Mouse (Mus musculus) intestine, embryonic 16.5 days (tissue): Measurements from ENCODE around the gene Cfap97d1. TPM values are rescaled to one million over a fixed set of nuclear protein-coding genes. Genes with fewer than 3 reads are reported as not detected.

Experiments used
- ATAC-seq: fragments of 200-750 bp; cut with Nextera tagmentation; 2 replicates; pipeline ENCODE4 v1.8.0; 2017; ENCODE audit warnings: moderate TSS enrichment, moderate library complexity
- H3K27ac ChIP-seq: fragments of 300-500 bp; sonication (generic); 2 replicates; pipeline ENCODE4 v1.5.1; 2014; ENCODE audit warnings: mild to moderate bottlenecking, low read length
- H3K27me3 ChIP-seq: fragments of 300-500 bp; sonication (generic); replicated peaks from 2 replicates; pipeline ENCODE4 v1.6.1; 2014; ENCODE audit warnings: low read length, control low read depth, mixed read lengths; ENCODE audit not compliant: control insufficient read depth, insufficient read depth
- H3K36me3 ChIP-seq: fragments of 300-500 bp; sonication (generic); 2 replicates; pipeline ENCODE4 v1.6.1; 2014; ENCODE audit warnings: low read length, control low read depth; ENCODE audit not compliant: control insufficient read depth, insufficient read depth
- H3K4me1 ChIP-seq: fragments of 300-500 bp; sonication (generic); 2 replicates; pipeline ENCODE4 v1.6.1; 2014; ENCODE audit warnings: low read length, control low read depth, mixed read lengths; ENCODE audit not compliant: control insufficient read depth, insufficient read depth
- H3K4me2 ChIP-seq: fragments of 300-500 bp; sonication (generic); 2 replicates; pipeline ENCODE4 v1.6.1; 2014; ENCODE audit warnings: low read depth, low read length, control low read depth
- H3K4me3 ChIP-seq: fragments of 300-500 bp; sonication (generic); 2 replicates; pipeline ENCODE4 v1.5.1; 2014; ENCODE audit warnings: mild to moderate bottlenecking, low read length
- H3K9ac ChIP-seq: fragments of 300-500 bp; sonication (generic); 2 replicates; pipeline ENCODE4 v1.6.1; 2014; ENCODE audit warnings: low read depth, low read length
- H3K9me3 ChIP-seq: fragments of 300-500 bp; sonication (generic); 2 replicates; pipeline ENCODE4 v1.6.1; 2016; ENCODE audit warnings: low read length, control low read depth; ENCODE audit not compliant: control insufficient read depth
- WGBS: fragments of 180-500 bp; shearing (Covaris S2); extraction: QIAGEN DNeasy Blood & Tissue Kit; methylation state at CpG from one replicate; pipeline ENCODE4 v1.1.7; 2014; 5-methylcytosine and 5-hydroxymethylcytosine counted together
- polyA plus RNA-seq: library from polyadenylated mRNA; unstranded; fragments of >200 nt; fragmentation: Nextera tagmentation; extraction: Ambion mirVana; gene quantifications from 2 replicates; pipeline ENCODE4 v1.2.1, GENCODE M21; 2015

Gene Cfap97d1
- polyA plus RNA-seq, 1 experiment from 2014 or later, result not detected

DNA sequence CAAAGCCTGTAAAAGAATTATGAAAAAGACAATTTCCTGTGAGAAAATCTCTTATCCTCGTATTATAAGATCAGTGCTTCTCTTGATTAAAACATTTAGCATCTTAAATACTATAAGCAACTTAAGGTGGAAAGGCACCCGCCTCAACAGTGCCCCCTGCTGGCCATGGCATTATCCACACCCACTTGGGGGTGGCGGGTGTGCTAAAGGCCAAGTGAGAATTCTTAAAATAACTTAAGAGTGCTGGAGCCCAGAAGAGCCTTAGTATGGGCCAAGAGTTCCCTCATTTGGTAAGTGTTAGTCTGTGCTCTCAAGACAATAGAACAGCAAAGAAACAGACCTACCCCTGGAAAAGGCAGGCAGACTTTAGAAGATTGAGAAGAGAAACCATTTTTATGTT is 12.7 kb upstream of the Cfap97d1 start:
- Histone ChIP-seq H3K27ac (no peak overlapping the region), H3K27me3 (peaks cover 10% of the 10 kb centered on the region; the same call in 1 of the 2 replicates), H3K4me3 (no peak overlapping the region), H3K36me3 (0 out of 2 replicates have a peak, but pooled peaks cover 4% of the 10 kb centered on the region), H3K4me2 (no peak overlapping the region), H3K9me3 (no peaks in the 10 kb centered on the region), H3K4me1 (0 out of 2 replicates have a peak, but pooled peaks cover 4% of the 10 kb centered on the region), H3K9ac (no peak overlapping the region)
- ATAC-seq, result no peak
- 45% methylated on average over 3 of the region's 3 CpGs for WGBS

DNA sequence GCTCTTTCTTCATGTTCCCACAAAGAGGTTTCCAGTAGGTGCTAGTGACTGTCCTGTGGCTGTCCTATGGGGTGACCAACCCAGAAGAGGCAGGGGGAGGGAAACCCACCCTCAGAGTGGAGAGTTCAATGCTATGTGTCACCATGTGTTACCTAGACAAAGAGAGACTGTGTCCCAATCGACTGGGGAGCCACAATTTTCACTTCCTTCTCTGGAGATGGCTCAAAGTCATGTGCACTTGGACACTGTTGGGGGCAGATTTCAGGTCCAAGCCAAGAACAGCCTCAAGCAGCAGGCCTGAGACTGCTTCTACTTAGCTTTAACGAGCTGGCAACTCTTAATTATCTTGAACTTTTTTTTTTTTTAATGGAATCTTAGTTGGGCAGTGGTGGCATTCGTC is 12.0 kb upstream of the Cfap97d1 start:
- WGBS, result 75% methylated on average over 3 of the region's 3 CpGs
- Histone ChIP-seq H3K9ac (no peak overlapping the region), H3K4me3 (no peak overlapping the region), H3K27me3 (0 out of 2 replicates have a peak, but pooled peaks cover 10% of the 10 kb centered on the region), H3K27ac (no peak overlapping the region), H3K4me2 (no peak overlapping the region), H3K9me3 (no peaks in the 10 kb centered on the region), H3K36me3 (0 out of 2 replicates have a peak, but pooled peaks cover 4% of the 10 kb centered on the region), H3K4me1 (0 out of 2 replicates have a peak, but pooled peaks cover 4% of the 10 kb centered on the region)
- ATAC-seq, result no peak

DNA sequence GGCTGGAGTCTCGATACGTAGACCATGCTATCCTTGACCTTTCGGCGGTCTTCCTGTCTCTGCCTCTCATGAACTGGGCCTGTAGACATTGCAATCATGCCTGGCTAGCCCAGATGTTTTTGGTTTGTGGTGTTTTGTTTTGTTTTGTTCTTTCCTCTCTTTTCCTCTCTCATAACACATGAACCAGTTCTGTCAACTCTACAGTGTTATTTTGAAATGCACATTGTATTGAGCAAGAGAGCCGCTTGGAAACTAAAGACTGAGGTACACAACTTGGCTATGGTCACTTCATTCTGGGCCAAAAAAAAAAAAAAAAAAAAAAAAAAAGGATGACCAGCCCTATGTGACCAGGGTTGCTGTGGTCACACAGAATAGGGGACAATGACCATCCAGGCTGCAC is 11.4 kb upstream of the Cfap97d1 start:
- no peak for ATAC-seq
- H3K4me3 ChIP-seq, result no peak overlapping the region
- 0 out of 2 replicates have a peak, but pooled peaks cover 6% of the 10 kb centered on the region for H3K27me3 ChIP-seq
- 86% methylated on average over 5 of the region's 5 CpGs for WGBS
- H3K4me2 ChIP-seq, result no peak overlapping the region
- no peak overlapping the region for H3K9ac ChIP-seq
- no peaks in the 10 kb centered on the region for H3K9me3 ChIP-seq
- no peak overlapping the region for H3K27ac ChIP-seq
- H3K4me1 ChIP-seq, result 0 out of 2 replicates have a peak, but pooled peaks cover 4% of the 10 kb centered on the region
- H3K36me3 ChIP-seq, result 0 out of 2 replicates have a peak, but pooled peaks cover 4% of the 10 kb centered on the region

DNA sequence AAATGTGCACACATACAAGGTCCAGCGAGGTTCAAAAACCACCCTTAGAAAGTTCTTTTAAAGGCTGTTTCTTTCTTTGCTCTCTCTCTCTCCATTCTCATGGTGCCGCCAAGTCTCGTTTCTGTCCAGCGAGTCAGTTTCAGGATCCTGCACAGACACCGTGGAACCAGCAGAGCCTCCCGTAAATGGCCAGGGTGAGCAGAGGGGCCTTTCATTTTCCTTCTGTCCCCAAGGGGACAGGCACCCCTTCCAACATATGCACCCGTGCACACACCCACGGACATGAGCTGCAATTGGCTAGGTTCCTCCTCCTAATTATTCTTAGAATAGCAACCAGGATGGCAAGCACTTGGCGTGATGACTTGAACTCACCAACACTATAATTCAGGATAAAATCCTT is 10.6 kb upstream of the Cfap97d1 start:
- Histone ChIP-seq H3K4me2 (no peak overlapping the region), H3K9me3 (no peaks in the 10 kb centered on the region), H3K4me1 (0 out of 2 replicates have a peak, but pooled peaks cover 2% of the 10 kb centered on the region), H3K27ac (no peak overlapping the region), H3K4me3 (no peak overlapping the region), H3K36me3 (0 out of 2 replicates have a peak, but pooled peaks cover 4% of the 10 kb centered on the region), H3K27me3 (0 out of 2 replicates have a peak, but pooled peaks cover under 1% of the 10 kb centered on the region), H3K9ac (no peak overlapping the region)
- ATAC-seq, result no peak
- WGBS, result 75% methylated on average over 9 of the region's 9 CpGs

DNA sequence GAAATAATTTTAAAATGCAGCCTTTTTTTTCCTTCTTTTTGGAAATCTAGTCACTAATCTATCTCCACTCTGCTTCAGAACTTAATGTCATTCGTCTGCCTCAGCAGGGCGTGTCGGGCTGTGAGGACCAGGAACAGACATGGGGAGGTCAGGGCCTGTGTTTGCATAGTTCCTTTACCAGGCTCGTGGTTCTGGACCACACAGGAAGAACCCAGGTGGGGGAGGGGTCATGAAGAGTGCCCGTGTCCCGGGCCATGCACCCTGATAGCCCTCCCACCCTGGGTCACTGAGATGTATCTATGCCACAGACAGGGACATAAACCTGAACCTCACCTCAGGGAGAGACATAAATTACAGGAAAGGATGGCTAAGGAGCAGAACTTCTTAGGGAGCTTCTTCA is 9.9 kb upstream of the Cfap97d1 start:
- no peak overlapping the region for H3K27ac ChIP-seq
- H3K27me3 ChIP-seq, result no peaks in the 10 kb centered on the region
- H3K4me3 ChIP-seq, result no peak overlapping the region
- H3K9ac ChIP-seq, result no peak overlapping the region
- 0 out of 2 replicates have a peak, but pooled peaks cover 4% of the 10 kb centered on the region for H3K36me3 ChIP-seq
- no peaks in the 10 kb centered on the region for H3K9me3 ChIP-seq
- H3K4me2 ChIP-seq, result no peak overlapping the region
- no peak for ATAC-seq
- 41% methylated on average over 6 of the region's 6 CpGs for WGBS
- no peaks in the 10 kb centered on the region for H3K4me1 ChIP-seq

DNA sequence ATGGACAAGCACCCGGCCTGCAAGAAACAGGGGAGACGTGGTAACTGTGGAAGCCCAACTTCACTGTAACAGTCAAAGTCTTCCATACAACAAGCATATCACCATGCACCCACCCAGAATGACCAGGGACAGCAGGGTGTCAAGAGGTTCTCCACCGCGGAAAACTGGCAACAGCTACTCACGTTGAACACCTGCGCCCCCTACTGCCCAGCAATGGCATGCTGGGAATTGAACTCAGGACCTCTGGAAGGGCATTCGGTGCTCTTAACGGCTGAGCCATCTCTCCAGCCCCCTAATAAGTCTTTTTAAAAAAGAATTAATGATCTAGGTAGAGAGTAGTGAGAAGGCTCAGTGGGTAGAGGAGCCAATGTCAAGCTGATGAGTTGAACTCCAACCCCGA is 9.2 kb upstream of the Cfap97d1 start:
- Histone ChIP-seq H3K9me3 (no peaks in the 10 kb centered on the region), H3K4me3 (no peak overlapping the region), H3K9ac (no peak overlapping the region), H3K36me3 (0 out of 2 replicates have a peak, but pooled peaks cover 4% of the 10 kb centered on the region), H3K27me3 (no peaks in the 10 kb centered on the region), H3K4me2 (no peak overlapping the region), H3K27ac (no peak overlapping the region), H3K4me1 (no peaks in the 10 kb centered on the region)
- ATAC-seq, result no peak
- WGBS, result 50% methylated on average over 9 of the region's 9 CpGs

DNA sequence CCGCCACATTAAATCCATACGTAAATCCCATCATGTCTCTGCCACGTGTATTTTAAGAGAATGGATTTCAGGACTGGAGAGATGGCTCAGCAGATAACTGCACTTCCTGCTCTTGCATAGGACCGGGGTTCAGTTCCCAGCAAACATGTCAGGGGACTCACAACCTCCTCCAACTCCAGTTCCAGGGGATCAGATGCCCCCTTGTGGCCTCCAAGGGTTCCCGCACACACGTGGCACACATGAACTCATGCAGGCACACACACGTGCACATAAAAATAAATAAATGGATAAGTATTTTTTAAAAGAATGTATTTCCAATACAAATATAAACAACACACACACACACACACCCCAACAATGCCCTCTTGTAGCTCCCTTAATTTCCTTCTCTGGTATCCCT is 7.1 kb upstream of the Cfap97d1 start:
- Histone ChIP-seq H3K36me3 (0 out of 2 replicates have a peak, but pooled peaks cover 4% of the 10 kb centered on the region), H3K9me3 (no peaks in the 10 kb centered on the region), H3K27ac (no peak overlapping the region), H3K27me3 (no peaks in the 10 kb centered on the region), H3K4me2 (no peak overlapping the region), H3K9ac (no peak overlapping the region), H3K4me1 (no peaks in the 10 kb centered on the region), H3K4me3 (no peak overlapping the region)
- 93% methylated on average over 7 of the region's 7 CpGs for WGBS
- no peak for ATAC-seq

DNA sequence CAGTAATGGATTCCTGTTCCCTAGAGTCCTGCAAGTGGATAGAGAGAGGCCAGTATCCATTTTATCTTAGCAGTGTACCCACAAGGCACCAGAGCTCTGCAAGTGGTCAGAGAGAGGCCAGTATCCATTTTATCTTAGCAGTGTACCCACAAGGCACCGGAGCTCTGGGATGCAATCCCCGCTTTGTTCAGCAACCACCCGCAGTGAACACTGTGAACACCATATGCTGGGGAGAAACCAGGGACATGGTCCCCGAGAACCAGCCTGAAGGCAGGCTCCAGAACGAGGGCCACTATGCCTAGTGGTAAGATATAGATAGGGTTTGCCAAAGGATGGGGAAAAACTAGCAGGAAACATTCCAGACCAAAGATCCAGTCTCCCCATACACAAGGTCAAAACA is 4.9 kb upstream of the Cfap97d1 start:
- ATAC-seq, result no peak
- Histone ChIP-seq H3K27ac (no peak overlapping the region), H3K36me3 (no peaks in the 10 kb centered on the region), H3K9ac (no peak overlapping the region), H3K4me3 (no peak overlapping the region), H3K4me2 (no peak overlapping the region), H3K27me3 (no peaks in the 10 kb centered on the region), H3K4me1 (peaks cover 6% of the 10 kb centered on the region; the same call in 1 of the 2 replicates), H3K9me3 (no peaks in the 10 kb centered on the region)
- 90% methylated on average over 5 of the region's 5 CpGs for WGBS

DNA sequence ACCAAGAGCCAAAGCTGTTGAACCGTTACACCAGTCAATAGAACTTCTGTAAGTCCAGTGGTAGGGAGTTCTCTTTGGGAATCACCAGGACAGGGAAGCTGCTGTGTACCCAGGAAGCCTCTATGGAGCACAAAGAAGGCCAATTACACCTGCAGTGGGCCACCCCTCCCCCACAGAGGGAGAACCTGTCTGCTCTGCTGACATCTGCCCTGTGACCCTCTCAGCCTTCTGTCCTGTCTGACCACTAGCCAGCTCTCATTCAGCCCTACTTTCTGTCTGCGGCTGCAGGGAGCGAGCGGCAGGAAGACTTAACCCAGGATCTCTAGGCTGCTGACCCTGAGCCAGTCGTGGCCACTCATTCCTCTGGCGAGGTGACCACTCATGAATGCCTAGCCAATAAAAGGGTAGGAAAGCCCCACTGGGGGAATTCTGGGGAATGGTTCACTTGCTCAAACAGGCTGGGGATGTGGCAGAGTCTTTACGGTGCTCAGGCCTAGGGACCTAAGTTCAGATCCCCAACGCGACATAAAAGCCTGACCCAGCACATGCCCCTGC is 3.4 kb upstream of the Cfap97d1 start:
- H3K27ac ChIP-seq, result no peak overlapping the region
- no peaks in the 10 kb centered on the region for H3K27me3 ChIP-seq
- H3K4me3 ChIP-seq, result no peak overlapping the region
- ATAC-seq, result no peak
- H3K4me1 ChIP-seq, result peaks cover 13% of the 10 kb centered on the region
- H3K9ac ChIP-seq, result no peak overlapping the region
- no peaks in the 10 kb centered on the region for H3K9me3 ChIP-seq
- H3K36me3 ChIP-seq, result no peaks in the 10 kb centered on the region
- 89% methylated on average over 9 of the region's 9 CpGs for WGBS
- H3K4me2 ChIP-seq, result no peak overlapping the region

DNA sequence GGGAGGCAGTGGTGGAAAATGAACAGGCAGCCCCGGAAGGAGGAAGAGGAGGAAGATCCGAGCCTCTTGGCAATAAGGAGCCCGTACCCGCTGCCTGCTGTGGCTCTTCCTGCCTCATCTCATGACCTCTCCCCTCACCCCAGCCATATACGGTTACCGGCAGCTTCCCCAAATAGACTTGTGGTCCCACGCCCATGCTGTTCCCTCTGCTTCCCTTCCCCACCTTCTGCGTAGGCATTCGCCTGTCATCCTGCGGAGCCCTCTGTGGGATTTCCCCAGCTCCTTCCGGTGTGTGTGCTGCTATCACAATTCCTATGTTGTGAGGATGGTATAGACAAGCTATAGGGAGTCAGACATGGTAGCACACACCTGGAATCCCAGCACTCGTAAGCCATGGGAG is 2.2 kb upstream of the Cfap97d1 start:
- no peak overlapping the region for H3K4me2 ChIP-seq
- 73% methylated on average over 12 of the region's 12 CpGs for WGBS
- H3K9me3 ChIP-seq, result no peaks in the 10 kb centered on the region
- no peaks in the 10 kb centered on the region for H3K36me3 ChIP-seq
- H3K4me1 ChIP-seq, result peaks cover 17% of the 10 kb centered on the region
- no peaks in the 10 kb centered on the region for H3K27me3 ChIP-seq
- no peak for ATAC-seq
- no peak overlapping the region for H3K27ac ChIP-seq
- no peak overlapping the region for H3K9ac ChIP-seq
- H3K4me3 ChIP-seq, result no peak overlapping the region
